Mouse (Mus musculus) G1E-ER4 (cell line): ENCODE data around the gene Gm30191. TPM values are rescaled to one million over a fixed set of nuclear protein-coding genes. Genes with fewer than 3 reads are reported as not detected.

Experiments used
- GATA1 ChIP-seq: IDR thresholded peaks from one replicate; pipeline ENCODE4 v1.8.0; 2012; ENCODE audit warnings: low read length, inconsistent platforms
- polyA plus RNA-seq: library from polyadenylated mRNA; stranded (reverse); fragments of >175 nt; gene quantifications from 2 replicates; pipeline ENCODE4 v1.2.3, GENCODE M21; 2012

Gm30191 gene
- polyA plus RNA-seq, 1 experiment = not detected

DNA sequence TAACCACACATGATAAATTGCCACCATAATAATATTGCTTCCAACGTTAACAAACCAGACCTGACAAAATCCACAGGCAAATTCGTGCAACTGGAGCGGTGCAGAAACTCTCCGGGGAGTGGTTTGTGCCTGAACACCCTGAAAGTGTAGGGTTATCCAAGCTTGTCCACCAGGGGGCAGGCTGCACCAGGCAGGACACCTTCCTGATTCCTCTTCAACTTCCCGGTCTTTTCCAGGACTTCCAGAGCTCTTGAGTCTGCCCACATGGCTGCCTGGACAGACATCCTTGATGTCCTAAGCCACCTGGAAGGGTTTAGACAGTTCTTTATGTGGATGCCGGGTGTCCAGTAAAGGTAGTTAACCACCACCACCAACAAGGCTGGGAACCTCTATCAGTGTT, 16.5 kb downstream of the Gm30191 start:
- no peak for TF ChIP-seq GATA1

DNA sequence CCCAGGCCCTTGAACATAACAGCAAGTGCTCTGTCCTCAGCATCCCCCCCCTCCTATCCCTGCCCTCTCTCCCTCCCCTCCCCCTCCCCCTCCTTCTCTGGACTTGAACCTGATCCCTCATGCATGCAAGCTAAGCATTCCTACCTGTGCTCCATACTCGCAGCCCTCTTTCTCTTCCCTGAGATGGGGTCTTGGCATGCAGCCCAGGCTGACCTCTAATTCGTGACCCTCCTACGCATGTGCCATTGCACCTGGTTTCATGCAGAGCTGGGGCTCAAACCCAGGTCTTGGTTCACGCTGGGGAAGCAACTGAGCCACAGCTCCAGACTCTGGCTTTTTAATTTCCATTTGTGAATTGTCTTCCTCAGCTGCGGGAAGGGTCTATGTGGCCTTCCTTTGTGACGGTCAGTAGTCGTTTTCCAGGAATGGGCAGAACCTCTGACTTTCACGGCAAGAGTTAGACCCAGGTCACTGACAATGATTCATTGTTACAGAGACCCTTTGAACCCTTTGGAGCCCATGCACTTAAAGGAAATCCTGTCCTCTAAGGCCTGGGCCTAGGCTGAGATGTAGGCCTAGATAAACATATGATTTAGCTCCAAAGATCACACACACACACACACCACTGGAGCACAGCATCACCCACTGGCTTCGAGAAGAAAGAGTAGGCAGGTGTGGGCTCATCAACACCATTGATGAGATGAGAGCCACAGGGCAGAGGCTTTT, 19.3 kb downstream of the Gm30191 start:
- TF ChIP-seq GATA1 = no peak

DNA sequence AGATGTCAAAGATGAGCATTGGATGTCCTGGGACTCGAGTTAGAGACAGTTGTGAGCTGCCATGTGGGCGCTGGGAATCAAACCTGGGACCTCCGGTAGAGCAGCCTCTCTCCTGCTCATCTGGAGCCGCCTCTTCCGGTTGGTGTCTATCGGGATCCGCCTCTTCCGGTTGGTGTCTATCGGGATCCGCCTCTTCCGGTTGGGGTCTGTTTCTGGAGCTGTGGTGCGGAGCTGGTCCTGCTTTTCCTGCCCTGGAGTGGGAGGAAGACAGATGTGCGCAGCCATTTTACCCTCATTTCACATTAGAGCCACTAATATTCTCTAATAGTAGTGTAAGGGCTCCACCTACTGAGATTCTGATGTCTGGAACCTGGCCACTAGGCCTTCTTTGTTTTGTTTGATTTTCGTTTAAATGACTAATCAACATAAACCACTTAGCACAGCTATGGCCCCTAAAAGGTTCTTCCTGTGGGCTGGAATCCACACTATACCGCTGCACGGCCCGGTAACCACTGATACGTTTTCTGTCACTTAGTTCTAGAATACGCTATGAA, 21.4 kb downstream of the Gm30191 start:
- no peak for TF ChIP-seq GATA1

GRCm38 (mm10) chr4:134271979-134272378, 25.2 kb downstream of the Gm30191 start:
- TF ChIP-seq GATA1 = no peak

GRCm38 (mm10) chr4:134272731-134273416, 26.1 kb downstream of the Gm30191 start:
- no peak for TF ChIP-seq GATA1

DNA sequence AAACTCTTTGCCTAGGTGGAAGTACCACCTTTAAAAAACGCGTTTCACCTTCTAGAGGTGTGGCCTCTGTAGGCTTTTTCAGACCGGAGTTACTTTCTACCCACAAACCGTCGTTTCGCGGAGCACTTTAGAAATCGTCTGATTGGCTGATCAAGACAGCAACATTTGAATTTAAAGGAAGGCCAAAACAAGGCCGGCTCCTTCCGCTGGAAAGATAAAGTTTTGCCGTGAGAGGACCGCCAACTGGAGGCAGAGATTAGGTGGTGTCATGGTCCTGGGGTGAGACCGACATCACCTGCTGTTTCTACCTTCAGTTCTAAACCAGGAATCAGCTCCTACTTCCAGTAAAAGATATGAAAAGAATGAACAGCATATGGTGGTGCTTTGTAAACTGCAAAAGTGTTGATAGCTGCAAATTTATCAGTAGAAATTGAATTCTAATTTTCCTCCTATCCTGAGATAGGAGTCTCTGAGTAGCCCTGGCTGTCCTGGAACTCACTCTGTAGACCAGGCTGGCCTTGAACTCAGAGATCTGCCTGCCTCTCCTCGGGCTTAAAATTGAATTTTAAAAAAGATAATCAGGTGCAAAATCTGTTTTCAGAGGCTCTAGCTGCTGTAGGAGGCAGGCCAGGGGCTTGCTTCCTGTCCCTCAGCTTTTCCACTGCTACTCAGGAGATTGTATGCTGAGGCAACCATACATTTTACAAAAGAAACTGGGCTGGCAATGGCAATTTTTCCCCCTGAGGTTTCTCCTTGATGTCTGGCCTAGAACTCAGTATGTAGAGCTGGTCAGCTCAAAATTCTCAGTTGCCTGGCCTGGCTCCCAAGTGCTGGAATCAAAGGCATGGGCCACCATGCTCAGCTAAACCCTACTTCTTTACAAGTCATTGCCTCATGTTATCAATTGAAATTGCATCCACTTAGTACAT, 26.9 kb downstream of the Gm30191 start:
- TF ChIP-seq GATA1 = peak; percentile 12

- no peak for TF ChIP-seq GATA1
Observed at GRCm38 (mm10) chr4:134284942-134285341, 38.2 kb downstream of the Gm30191 start.

DNA sequence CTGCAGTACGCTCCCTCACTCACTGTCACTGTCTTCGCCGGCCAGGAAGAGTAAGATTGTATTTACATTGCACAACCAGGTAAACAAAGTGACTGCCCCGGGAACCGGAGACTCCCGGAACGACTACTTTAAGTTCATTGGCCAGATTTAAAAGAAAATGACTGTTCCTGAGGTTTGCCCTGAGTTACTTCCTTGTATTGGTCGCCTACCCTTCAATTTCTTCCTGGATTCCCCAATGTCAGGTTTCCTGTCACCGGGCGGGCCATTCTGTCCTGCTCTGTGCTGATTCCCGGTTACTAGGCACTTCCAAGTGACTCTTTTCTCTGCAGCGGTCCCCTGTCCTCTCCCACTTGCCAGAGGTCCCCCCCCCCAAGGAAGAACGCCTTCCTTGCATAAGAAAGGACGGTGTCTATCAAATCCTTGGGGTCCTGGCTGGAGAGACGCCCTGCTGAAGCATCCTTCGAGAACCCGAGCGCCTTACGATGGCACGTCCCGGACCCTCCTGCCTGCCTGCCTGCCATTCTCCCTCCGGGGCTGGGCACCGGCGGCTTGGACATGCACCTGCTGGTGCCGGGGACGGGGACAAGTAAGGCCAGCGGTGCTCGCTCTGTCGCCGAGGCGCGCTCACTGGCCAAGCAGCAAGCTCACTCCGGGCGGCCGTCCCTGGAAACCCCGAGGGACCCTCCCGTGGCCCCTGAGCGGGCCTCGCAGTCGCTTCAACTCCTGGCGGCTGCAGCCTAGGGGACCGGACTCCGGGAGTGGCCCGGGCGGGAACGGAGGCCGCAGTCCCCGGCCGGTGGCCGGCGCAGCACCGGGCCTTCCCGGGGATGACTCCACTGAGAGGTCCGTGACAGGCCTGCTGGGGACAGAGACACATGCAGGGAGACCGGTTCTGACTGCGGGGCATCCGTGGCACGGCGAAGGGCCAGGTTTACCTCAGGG, 39.8 kb downstream of the Gm30191 start:
- no peak for TF ChIP-seq GATA1

- no peak for TF ChIP-seq GATA1
Observed at GRCm38 (mm10) chr4:134287168-134287564, 40.4 kb downstream of the Gm30191 start.

- no peak for TF ChIP-seq GATA1
Observed at GRCm38 (mm10) chr4:134287575-134288025, 40.9 kb downstream of the Gm30191 start, which contains the start of gene Pdik1l. Pdik1l (minus strand) TSS chr4:134287895.

DNA sequence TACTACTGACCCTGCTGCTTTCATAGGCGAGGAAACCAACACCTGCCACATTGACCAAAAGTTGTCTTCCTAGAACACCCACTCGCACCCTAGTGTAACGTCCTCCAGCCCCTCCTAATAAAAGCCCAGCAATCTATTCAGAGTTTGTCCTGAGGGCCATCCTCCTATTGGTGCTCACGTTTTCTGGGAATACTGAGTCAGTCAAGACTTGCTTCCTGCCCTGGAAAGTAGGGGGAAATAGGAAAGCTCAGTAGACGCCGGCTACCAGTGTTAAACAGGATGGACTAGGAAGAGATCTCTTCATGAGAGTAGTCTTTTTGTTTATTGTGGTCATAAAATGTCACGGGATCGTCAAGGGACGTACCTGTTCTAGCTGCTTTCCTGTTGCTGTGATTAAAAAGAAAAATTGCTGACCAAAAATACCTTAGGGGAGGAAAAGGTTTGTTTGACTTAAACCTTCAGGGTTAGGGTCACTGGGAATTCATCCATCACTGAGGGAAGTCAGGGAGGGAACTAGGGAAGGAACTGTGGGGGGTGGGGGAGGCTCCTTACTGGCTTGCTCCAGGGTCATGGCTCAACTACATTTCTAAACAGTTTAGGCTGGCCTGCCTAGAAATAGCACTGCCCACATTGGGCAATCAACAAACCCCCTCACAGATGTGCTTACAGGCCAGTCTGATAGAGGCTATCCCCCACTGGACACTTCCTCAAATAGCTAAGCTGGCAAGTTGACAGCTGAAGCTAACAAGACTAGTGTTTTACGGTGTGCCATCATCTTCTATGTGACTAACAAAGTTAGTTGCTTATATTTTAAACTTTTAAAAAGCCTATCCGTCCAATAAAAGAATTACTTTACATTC, 41.9 kb downstream of the Gm30191 start:
- TF ChIP-seq GATA1 = no peak

DNA sequence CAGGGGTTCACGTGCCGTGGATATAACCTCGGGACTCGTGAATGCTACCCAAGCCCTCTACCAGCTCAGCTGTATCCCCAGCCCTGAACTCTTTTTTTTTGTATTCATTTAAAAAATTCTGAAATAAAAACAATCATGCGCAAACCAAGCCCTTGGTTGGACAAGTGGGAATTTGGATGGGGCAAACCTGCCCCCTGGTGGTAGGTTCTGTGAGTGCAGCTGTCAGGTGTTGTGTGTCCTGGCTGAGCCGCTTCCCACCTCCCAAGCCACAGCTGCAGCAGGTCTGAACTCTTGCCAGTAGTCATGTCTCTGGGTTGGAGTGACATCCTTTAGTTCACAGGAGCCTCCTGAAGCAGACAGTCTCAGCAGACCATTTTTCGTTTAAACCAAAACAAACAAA, 45.3 kb downstream of the Gm30191 start:
- no peak for TF ChIP-seq GATA1

DNA sequence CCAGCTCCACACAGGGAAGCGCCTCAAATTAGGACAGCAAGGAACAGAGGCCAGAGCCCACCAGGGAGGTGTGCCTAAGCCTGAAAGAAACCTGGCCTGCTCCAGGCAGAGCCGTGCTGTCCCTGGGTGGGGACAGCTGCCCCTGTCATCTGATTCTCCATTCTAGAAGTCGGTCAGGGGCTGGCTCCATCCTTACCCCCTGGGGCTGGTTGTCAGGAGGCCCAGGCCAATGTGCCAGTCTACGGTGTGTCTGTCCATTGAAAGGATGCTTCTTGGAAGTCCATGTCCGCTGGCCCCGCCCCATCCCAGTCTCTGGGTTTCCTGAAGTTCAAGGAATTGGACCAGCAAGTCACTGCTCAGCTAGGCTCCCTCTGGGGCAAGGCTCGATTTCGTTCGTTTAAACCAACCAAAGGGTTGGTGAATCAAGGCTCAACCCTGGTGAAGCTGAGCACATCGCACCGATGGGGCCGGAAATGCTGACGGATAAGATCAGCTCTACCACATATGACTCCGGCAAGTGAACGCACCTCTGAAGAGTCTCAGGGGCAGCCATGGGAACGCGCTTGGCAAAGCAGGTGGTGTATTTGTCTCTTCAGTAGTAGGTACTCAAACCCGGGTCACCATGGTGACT, 46.4 kb downstream of the Gm30191 start:
- TF ChIP-seq GATA1 = no peak

DNA sequence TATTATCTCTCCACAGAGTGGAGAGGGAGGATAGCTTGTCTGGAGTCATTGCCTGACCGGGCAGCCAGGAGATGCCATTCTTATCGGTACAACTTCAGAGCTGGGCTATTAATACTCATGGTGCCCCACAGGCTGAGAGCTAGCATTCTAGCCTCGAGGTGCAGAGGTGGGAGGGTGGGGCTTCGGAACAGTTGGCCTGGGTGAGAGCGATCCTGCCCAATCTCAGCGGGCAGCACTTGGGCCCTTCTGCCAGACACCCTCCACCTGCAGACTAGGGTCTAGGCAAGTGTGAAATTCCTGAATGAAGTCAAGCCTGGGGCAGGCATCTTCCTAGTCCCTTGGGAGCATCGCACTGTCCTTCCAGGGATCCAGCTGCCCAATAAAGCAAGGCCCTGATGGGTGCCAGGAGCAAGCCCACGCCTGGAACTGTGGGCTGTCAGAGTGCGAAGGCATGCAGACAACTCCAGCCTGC, 47.0 kb downstream of the Gm30191 start:
- no peak for TF ChIP-seq GATA1
